Mouse (Mus musculus) gastrocnemius, adult 2 months (tissue): ENCODE results near the gene Ripply3. TPM values are rescaled to one million over a fixed set of nuclear protein-coding genes. Genes with fewer than 3 reads are reported as not detected.

Experiments used
- DNase-seq: peaks from one replicate; pipeline ENCODE4 v3.0.0; 2022
- H3K27ac ChIP-seq: fragments of 200-600 bp; 2 replicates; pipeline ENCODE4 v1.8.1; 2022; ENCODE audit warnings: mild to moderate bottlenecking
- H3K4me3 ChIP-seq: fragments of 200-600 bp; 2 replicates; pipeline ENCODE4 v1.8.1; 2022; ENCODE audit warnings: mild to moderate bottlenecking, moderate library complexity
- CTCF ChIP-seq: fragments of 200-600 bp; IDR thresholded peaks from 2 replicates; pipeline ENCODE4 v1.8.1; 2022; ENCODE audit warnings: antibody characterized with exemption, mild to moderate bottlenecking, moderate library complexity
- intact Hi-C: fragments of 180-260 bp; cut with DNase I; formaldehyde crosslinking; loops from one replicate; pipeline ENCODE4 v1.15.1; 2025
- total RNA-seq, 2 experiments: library from RNA; stranded (reverse); gene quantifications; 2 replicates each; pipeline ENCODE4 v1.2.3; 2021

Gene Ripply3
- total RNA-seq, 2 experiments from 2014 or later = 0.59 to 1.0 TPM

- intact Hi-C loops = no loop called here
- TF ChIP-seq CTCF = peak; percentile 24; the same call in 1 of the 2 replicates
- H3K27ac ChIP-seq = peak overlapping the region; percentile 92
- DNase-seq = peak; percentile 67
- peak overlapping the region; percentile 71 for H3K4me3 ChIP-seq
Observed at GRCm38 (mm10) chr16:94302274-94303202, 25.7 kb upstream of the Ripply3 start.

GRCm38 (mm10) chr16:94303203-94303535 lies 25.1 kb upstream of the Ripply3 start:
- intact Hi-C loops = no loop called here
- Histone ChIP-seq H3K27ac (peak overlapping the region; percentile 92), H3K4me3 (peak overlapping the region; percentile 71)
- DNase-seq = no peak
- TF ChIP-seq CTCF = no peak

GRCm38 (mm10) chr16:94307526-94307925 lies 20.7 kb upstream of the Ripply3 start:
- Histone ChIP-seq H3K4me3 (peak overlapping the region; percentile 7; the same call in 1 of the 2 replicates), H3K27ac (peak overlapping the region; percentile 43; the same call in 1 of the 2 replicates)
- TF ChIP-seq CTCF = no peak
- intact Hi-C loops = no loop called here
- no peak for DNase-seq

GRCm38 (mm10) chr16:94307942-94308341 lies 20.3 kb upstream of the Ripply3 start:
- Histone ChIP-seq H3K27ac (peak overlapping the region; percentile 43), H3K4me3 (peak overlapping the region; percentile 7; the same call in 1 of the 2 replicates)
- intact Hi-C loops = no loop called here
- no peak for TF ChIP-seq CTCF
- DNase-seq = no peak

- peak; percentile 42 for DNase-seq
- no peak for TF ChIP-seq CTCF
- peak overlapping the region; percentile 56; the same call in 1 of the 2 replicates for H3K27ac ChIP-seq
- no peak overlapping the region for H3K4me3 ChIP-seq
- intact Hi-C loops = no loop called here
Observed at GRCm38 (mm10) chr16:94309025-94309424, 19.2 kb upstream of the Ripply3 start.

GRCm38 (mm10) chr16:94311416-94311815 lies 16.8 kb upstream of the Ripply3 start:
- H3K27ac ChIP-seq = peak overlapping the region; percentile 100
- H3K4me3 ChIP-seq = peak overlapping the region; percentile 95
- DNase-seq = no peak
- intact Hi-C loops = loop anchor here (5.0 kb wide), 2 partner anchors 39 to 61 kb away; partner anchors contain the start of genes Pigp and Ttc3
- no peak for TF ChIP-seq CTCF

- no peak for TF ChIP-seq CTCF
- intact Hi-C loops = loop anchor here (5.0 kb wide), 2 partner anchors 40 to 60 kb away; partner anchors contain the start of genes Pigp and Ttc3
- DNase-seq = no peak
- H3K4me3 ChIP-seq = peak overlapping the region; percentile 95
- H3K27ac ChIP-seq = peak overlapping the region; percentile 100
Observed at GRCm38 (mm10) chr16:94311931-94312330, 16.3 kb upstream of the Ripply3 start.

GRCm38 (mm10) chr16:94312663-94313228 lies 15.5 kb upstream of the Ripply3 start:
- peak; percentile 35 for TF ChIP-seq CTCF
- intact Hi-C loops = loop anchor here (1.0 to 5.0 kb wide), 3 partner anchors 23 to 60 kb away; partner anchors contain the start of genes Pigp and Ttc3
- DNase-seq = peak; percentile 86
- peak overlapping the region; percentile 100 for H3K27ac ChIP-seq
- peak overlapping the region; percentile 95 for H3K4me3 ChIP-seq

GRCm38 (mm10) chr16:94313229-94314030 lies 14.8 kb upstream of the Ripply3 start, which contains the start of gene Hlcs:
Gene Hlcs (minus strand): TSS chr16:94313571.
- H3K27ac ChIP-seq = peak within 1 kb of the TSS; percentile 100
- DNase-seq = peak; percentile 100
- H3K4me3 ChIP-seq = peak within 1 kb of the TSS; percentile 95
- intact Hi-C loops = loop anchor here (1.0 to 5.0 kb wide), 3 partner anchors 24 to 59 kb away; partner anchors contain the start of genes Pigp and Ttc3
- TF ChIP-seq CTCF = no peak; the same call in 1 of the 2 replicates

- intact Hi-C loops = loop anchor here (5.0 kb wide), 2 partner anchors 42 to 58 kb away; partner anchors contain the start of genes Pigp and Ttc3
- no peak overlapping the region for H3K27ac ChIP-seq
- no peak for TF ChIP-seq CTCF
Observed at GRCm38 (mm10) chr16:94314626-94315025, 13.6 kb upstream of the Ripply3 start.

GRCm38 (mm10) chr16:94315215-94315614 lies 13.0 kb upstream of the Ripply3 start:
- DNase-seq = no peak
- intact Hi-C loops = no loop called here
- H3K4me3 ChIP-seq = no peak overlapping the region
- no peak for TF ChIP-seq CTCF
- H3K27ac ChIP-seq = no peak overlapping the region

More at GRCm38 (mm10) chr16:94314626-94315025, 13.6 kb upstream of the Ripply3 start:
- DNase-seq = no peak
- no peak overlapping the region for H3K4me3 ChIP-seq

- no peak for DNase-seq
- Histone ChIP-seq H3K27ac (peak overlapping the region; percentile 48), H3K4me3 (no peak overlapping the region)
- no peak for TF ChIP-seq CTCF
- intact Hi-C loops = no loop called here
Observed at GRCm38 (mm10) chr16:94317752-94318151, 10.5 kb upstream of the Ripply3 start.
